Comparison of ENCODE assay signal across 8 mouse cellular contexts in the genomic region with DNA sequence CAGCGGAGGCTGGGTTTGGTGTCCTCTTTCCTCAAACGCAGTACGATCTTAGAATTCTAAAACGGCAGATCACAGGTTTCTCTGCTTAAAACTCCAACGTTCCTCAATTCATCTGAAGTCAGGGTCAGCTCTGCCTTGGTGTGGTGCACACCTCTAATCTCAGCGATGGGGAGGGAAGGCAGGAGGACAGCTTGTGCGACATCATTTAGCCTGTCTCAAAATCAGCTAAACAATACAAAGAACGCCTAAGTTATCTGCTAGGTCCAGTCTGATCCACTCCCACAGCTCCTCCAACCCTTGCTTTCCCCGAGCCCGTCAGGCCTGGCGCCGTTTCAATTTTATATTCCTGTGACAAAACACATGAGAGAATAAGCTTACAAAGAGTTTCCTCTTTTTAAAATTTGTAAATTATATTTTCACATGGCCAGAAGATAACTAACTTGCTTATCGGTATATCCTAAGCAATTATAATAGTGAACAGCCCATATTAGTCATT. TPM values are rescaled to one million over a fixed set of nuclear protein-coding genes. Genes with fewer than 3 reads are reported as not detected.
DNase-seq lines count a peak whose midpoint lies in the region; ATAC-seq lines count a peak whose summit lies in the region.

No protein-coding gene starts in this region.

- H3K4me3 ChIP-seq in hindbrain, embryonic 16.5 days (ENCODE audit: low read length) = peak overlapping the region; percentile 43

- H3K9me3 ChIP-seq in hindbrain, embryonic 16.5 days (ENCODE audit: control insufficient read depth, low read length) = no peaks in the 10 kb centered on the region

- H3K27me3 ChIP-seq in hindbrain, embryonic 16.5 days (replicated peaks; ENCODE audit: control insufficient read depth, insufficient read depth, low read length) = no peaks in the 10 kb centered on the region

- WGBS in hindbrain, embryonic 16.5 days = 21% methylated on average over 13 of the region's 13 CpGs

- no peaks in the 10 kb centered on the region for H3K36me3 ChIP-seq in hindbrain, embryonic 16.5 days (ENCODE audit: control insufficient read depth, insufficient read depth, low read length)

- H3K4me2 ChIP-seq in hindbrain, embryonic 16.5 days (ENCODE audit: low read length) = peak overlapping the region; percentile 71

- peak overlapping the region; percentile 65 for H3K9ac ChIP-seq in hindbrain, embryonic 16.5 days (ENCODE audit: low read depth, low read length)

- ATAC-seq in hindbrain, embryonic 16.5 days = no peak; the same call in 1 of the 2 replicates
- ATAC-seq in megakaryocyte progenitor cell, adult 5-6 weeks (replicated peaks; ENCODE audit: poor library complexity) = peak; percentile 17

- DNase-seq in adrenal gland, postnatal 25 days = peak; percentile 31
- DNase-seq in adrenal gland, adult 2 months = no peak
- DNase-seq in ovary, postnatal 14 days (ENCODE audit: low spot score) = peak; percentile 13
- DNase-seq in ovary, adult 18-20 months (ENCODE audit: low spot score) = no peak
- DNase-seq in layer of hippocampus, postnatal 36 days = no peak
- no peak for DNase-seq in gastrocnemius, adult 18-20 months (ENCODE audit: low spot score)

- H3K4me1 ChIP-seq in hindbrain, embryonic 16.5 days (ENCODE audit: control insufficient read depth, insufficient read depth, low read depth, low read length) = peaks cover 3% of the 10 kb centered on the region; the same call in 1 of the 2 replicates

- H3K27ac ChIP-seq in hindbrain, embryonic 16.5 days (ENCODE audit: low read depth, low read length) = peak overlapping the region; percentile 59

RNA-seq across cellular contexts. Expression of gene 1700125H20Rik, which starts 13.1 kb away (rescaled TPM):
- 3.9 and 5.6 TPM in 2 replicates for total RNA-seq in adrenal gland, postnatal 25 days (2021)
- total RNA-seq in adrenal gland, adult 2 months (2021) = 1 to 10 TPM in 1 of 2 experiments, not detected in 1; 2.4 TPM
- not detected in 2 replicates for polyA plus RNA-seq in adrenal gland, adult 2 months (2012; rRNA removed)
- 0.65 and 0.86 TPM in 2 replicates for polyA plus RNA-seq in hindbrain, embryonic 16.5 days (2015; fragmentation: Nextera tagmentation; extraction: Ambion mirVana)
- total RNA-seq in megakaryocyte progenitor cell, adult 5-6 weeks (2015) = not detected in 2 replicates
- not detected in 2 replicates for total RNA-seq in megakaryocyte progenitor cell, adult 5-6 weeks (2017)
- total RNA-seq in layer of hippocampus, postnatal 36 days (2021) = not detected
- total RNA-seq in gastrocnemius, adult 18-20 months (2021) = not detected

RNA-seq across cellular contexts. Expression of gene Usp32, which starts 43.4 kb away (rescaled TPM):
- 44.9 and 54.7 TPM in 2 replicates for total RNA-seq in adrenal gland, postnatal 25 days (2021)
- total RNA-seq in adrenal gland, adult 2 months (2021) = 10 to 100 TPM; 39.9 to 51.6 TPM
- polyA plus RNA-seq in adrenal gland, adult 2 months (2012; rRNA removed) = 1.3 and 1.7 TPM in 2 replicates
- 9.7 and 11.5 TPM in 2 replicates for polyA plus RNA-seq in hindbrain, embryonic 16.5 days (2015; fragmentation: Nextera tagmentation; extraction: Ambion mirVana)
- 12.6 and 14.6 TPM in 2 replicates for total RNA-seq in megakaryocyte progenitor cell, adult 5-6 weeks (2015)
- 11.1 and 23.8 TPM in 2 replicates for total RNA-seq in megakaryocyte progenitor cell, adult 5-6 weeks (2017)
- total RNA-seq in layer of hippocampus, postnatal 36 days (2021) = 10 to 100 TPM; 91.4 to 93.5 TPM
- total RNA-seq in gastrocnemius, adult 18-20 months (2021) = 10 to 100 TPM; 11.2 to 12.7 TPM

RNA-seq across cellular contexts. Expression of gene Appbp2, which starts 51.6 kb away (rescaled TPM):
- total RNA-seq in adrenal gland, postnatal 25 days (2021) = 43.1 and 56.9 TPM in 2 replicates
- total RNA-seq in adrenal gland, adult 2 months (2021) = 10 to 100 TPM; 34.8 to 41.6 TPM
- polyA plus RNA-seq in adrenal gland, adult 2 months (2012; rRNA removed) = 17.6 and 20.3 TPM in 2 replicates
- polyA plus RNA-seq in hindbrain, embryonic 16.5 days (2015; fragmentation: Nextera tagmentation; extraction: Ambion mirVana) = 46.4 and 47.0 TPM in 2 replicates
- 33.2 and 34.1 TPM in 2 replicates for total RNA-seq in megakaryocyte progenitor cell, adult 5-6 weeks (2015)
- 21.3 and 26.2 TPM in 2 replicates for total RNA-seq in megakaryocyte progenitor cell, adult 5-6 weeks (2017)
- 10 to 100 TPM; 51.5 to 52.7 TPM for total RNA-seq in layer of hippocampus, postnatal 36 days (2021)
- total RNA-seq in gastrocnemius, adult 18-20 months (2021) = 10 to 100 TPM in 1 of 2 experiments, 1 to 10 TPM in 1; 7.1 to 10.1 TPM

Comparison
In these comparisons a context has a peak if more than half of its experiments do, and no peak if none do; other contexts are left out.
1. DNase-seq: peak in adrenal gland, postnatal 25 days (single experiment) and ovary, postnatal 14 days (single experiment); none in adrenal gland, adult 2 months (single experiment), ovary, adult 18-20 months (single experiment), layer of hippocampus, postnatal 36 days (0 of 2) and gastrocnemius, adult 18-20 months (single experiment).